ENCODE assay signal across 20 mouse cellular contexts in genomic region chr8:11539049-11539448, GRCm38 (mm10). TPM values are rescaled to one million over a fixed set of nuclear protein-coding genes. Genes with fewer than 3 reads are reported as not detected.
DNase-seq lines count a peak whose midpoint lies in the region; ATAC-seq and TF ChIP-seq lines count a peak whose summit lies in the region.
"Had no signal": no experiment of that assay in that cellular context is flagged by ENCODE, and none has a peak within 500 bp of the region (broad histone marks: within the 10 kb centered on the region; RNA-seq: fewer than 3 reads in every experiment).

No protein-coding gene starts in this region.

- no peak for TF ChIP-seq POLR2A in CH12.LX (IDR thresholded peaks at IDR 0.05; ENCODE audit: low read depth, low read length)

- DNase-seq in CH12.LX (ENCODE audit: extremely low read depth) (no peak), ES-E14 (ENCODE audit: low read depth, low spot score) (no peak)
- no peak for DNase-seq in cerebellum, postnatal 36 days
- DNase-seq: adrenal gland, adult 2 months; adrenal gland, adult 8-10 months; adrenal gland, postnatal 10 days; adrenal gland, postnatal 14 days; adrenal gland, postnatal 25 days; adrenal gland, postnatal 36 days; B cell, adult 2 months; cerebellum, adult 11 months; cerebellum, adult 11-12 months; cerebellum, adult 18-20 months; cerebellum, adult 2 months; cerebellum, adult 8-10 months had no signal

- H3K27ac ChIP-seq in CH12.LX (ENCODE audit: insufficient read depth, low read depth) (no peak overlapping the region), ES-E14 (ENCODE audit: insufficient read depth, low read depth, low read length, poor library complexity, severe bottlenecking) (no peak overlapping the region)
- no peak overlapping the region for H3K27ac ChIP-seq in heart, embryonic 12.5 days (ENCODE audit: poor library complexity, severe bottlenecking)

- in situ Hi-C loops in CH12.LX (cut with MboI; ENCODE audit: low pct_ligation_motif_present, low pct_unique_long_range_greater_than_20kb, low sequenced_read_pairs), result no loop called here
- in situ Hi-C loops in ES-E14 (cut with MboI; ENCODE audit: low sequenced_read_pairs in 2 of 2, unreplicated experiment in 2 of 2), result no loop called here

- H3K4me2 ChIP-seq in CH12.LX (ENCODE audit: insufficient read depth, low read depth, poor library complexity, severe bottlenecking), result no peak overlapping the region
- H3K4me2 ChIP-seq in heart, embryonic 12.5 days, result no peak overlapping the region

- WGBS in heart, embryonic 12.5 days, result 92% methylated on average over 4 of the region's 4 CpGs

- dilution Hi-C loops in CH12.LX (cut with MboI; ENCODE audit: extremely low pct_ligation_motif_present, extremely low pct_unique_long_range_greater_than_20kb, low sequenced_read_pairs), result no loop called here

- H3K9ac ChIP-seq in CH12.LX (ENCODE audit: insufficient read depth, low read depth) (no peak overlapping the region), ES-E14 (ENCODE audit: insufficient read depth, low read depth, low read length, poor library complexity, severe bottlenecking) (no peak overlapping the region)
- H3K9ac ChIP-seq in heart, embryonic 12.5 days, result no peak overlapping the region

- H3K79me2 ChIP-seq in CH12.LX (replicated peaks; ENCODE audit: control insufficient read depth, extremely low read depth, insufficient read depth, poor library complexity, severe bottlenecking), result no peaks in the 10 kb centered on the region; the same call in 1 of the 2 replicates

- no peak for TF ChIP-seq EP300 in CH12.LX (IDR thresholded peaks at IDR 0.05; ENCODE audit: low read length)

- H3K27me3 ChIP-seq in CH12.LX (replicated peaks), result no peaks in the 10 kb centered on the region
- no peaks in the 10 kb centered on the region for H3K27me3 ChIP-seq in heart, embryonic 12.5 days (replicated peaks)
- H3K27me3 ChIP-seq: Patski had no signal

- no peak for TF ChIP-seq CTCF in CH12.LX (conservative IDR thresholded peaks at IDR 0.05 in 1 of 2, IDR thresholded peaks at IDR 0.05 in 1 of 2; ENCODE audit: low read depth in 2 of 2, low read length in 2 of 2)

- H3K36me3 ChIP-seq in CH12.LX (replicated peaks in 1 of 2; ENCODE audit: control insufficient read depth in 1 of 2, insufficient read depth in 1 of 2, low read length in 1 of 2) (peaks cover 77 to 93% of the 10 kb centered on the region in 2 experiments), ES-E14 (ENCODE audit: control insufficient read depth, insufficient read depth, low read length, poor library complexity, severe bottlenecking) (peaks cover 24% of the 10 kb centered on the region)
- H3K36me3 ChIP-seq in heart, embryonic 12.5 days, result peaks cover 64% of the 10 kb centered on the region

- TF ChIP-seq RAD21 in CH12.LX (IDR thresholded peaks at IDR 0.05; ENCODE audit: low read depth, low read length), result no peak

- H3K9me3 ChIP-seq in CH12.LX (replicated peaks; ENCODE audit: low read length) (peaks cover 2% of the 10 kb centered on the region), ES-E14 (ENCODE audit: control insufficient read depth, insufficient read depth, low read depth, low read length) (no peaks in the 10 kb centered on the region)
- 0 out of 2 replicates have a peak, but pooled peaks cover 7% of the 10 kb centered on the region for H3K9me3 ChIP-seq in heart, embryonic 12.5 days (replicated peaks)
- H3K9me3 ChIP-seq: G1E had no signal

- H3K4me3 ChIP-seq in CH12.LX (replicated peaks in 1 of 3; ENCODE audit: low read depth in 2 of 3, low read length in 2 of 3, poor library complexity in 1 of 3), result no peak overlapping the region
- H3K4me3 ChIP-seq in ES-E14 (ENCODE audit: insufficient read depth in 1 of 2, low read depth in 1 of 2, low read length in 2 of 2, poor library complexity in 1 of 2, severe bottlenecking in 1 of 2), result no peak overlapping the region
- no peak overlapping the region for H3K4me3 ChIP-seq in heart, embryonic 12.5 days

- ATAC-seq in heart, embryonic 12.5 days (ENCODE audit: insufficient number of reproducible peaks, low FRiP score), result no peak
- ATAC-seq: activated CD4-positive, CD25-positive, alpha-beta regulatory T cell, adult 4 months; CD4-positive, CD25-positive, alpha-beta regulatory T cell, adult 4 months; Patski had no signal

- H3K4me1 ChIP-seq in CH12.LX (ENCODE audit: control insufficient read depth in 1 of 2, insufficient read depth in 2 of 2) (no peaks in the 10 kb centered on the region), ES-E14 (ENCODE audit: control insufficient read depth in 2 of 2, insufficient read depth in 2 of 2, low read length in 2 of 2, poor library complexity in 1 of 2) (peaks cover 2 to 30% of the 10 kb centered on the region in 2 experiments; a peak in 3 of 4 replicates)
- H3K4me1 ChIP-seq in heart, embryonic 12.5 days (replicated peaks), result no peaks in the 10 kb centered on the region

TF ChIP-seq in CH12.LX, 34 proteins besides CTCF, POLR2A, EP300 and RAD21:
- TF ChIP-seq MAFK (IDR thresholded peaks at IDR 0.05; ENCODE audit: insufficient replicate concordance, low read length) (0 out of 2 replicates have a peak, but pooled peaks have one; percentile 52), ZMIZ1 (IDR thresholded peaks at IDR 0.05; ENCODE audit: low read depth, low read length) (no peak)

TF ChIP-seq in ES-E14, 5 proteins besides CTCF, POLR2A, EP300 and RAD21:
- TF ChIP-seq CHD2 (IDR thresholded peaks at IDR 0.05; ENCODE audit: low read depth, low read length) (no peak), MAFK (IDR thresholded peaks at IDR 0.05; ENCODE audit: insufficient read depth, low read depth, low read length) (peak; percentile 69)

RNA-seq across cellular contexts. Expression of gene Cars2, which starts 11.5 kb away (rescaled TPM):
- total RNA-seq in CH12.LX (2012; rRNA removed), result 67.1 and 67.4 TPM in 2 replicates
- 45.6 and 48.5 TPM in 2 replicates for total RNA-seq in CH12.LX (2014; rRNA removed)
- 45.7 and 46.4 TPM in 2 replicates for polyA plus RNA-seq in CH12.LX (2012; ENCODE audit: insufficient read length, low read depth)
- 34.6 and 50.5 TPM in 2 replicates for total RNA-seq in ES-E14 (2012; rRNA removed)
- 22.6 and 28.2 TPM in 2 replicates for polyA plus RNA-seq in heart, embryonic 12.5 days (2016; fragmentation: Nextera tagmentation; extraction: Ambion mirVana)

RNA-seq across cellular contexts. Expression of gene Ing1, which starts 16.3 kb away (rescaled TPM):
- total RNA-seq in CH12.LX (2012; rRNA removed), result 25.0 and 30.9 TPM in 2 replicates
- 33.1 and 33.8 TPM in 2 replicates for total RNA-seq in CH12.LX (2014; rRNA removed)
- 47.8 and 65.3 TPM in 2 replicates for polyA plus RNA-seq in CH12.LX (2012; ENCODE audit: insufficient read length, low read depth)
- 34.7 and 37.9 TPM in 2 replicates for total RNA-seq in ES-E14 (2012; rRNA removed)
- 25.2 and 26.5 TPM in 2 replicates for polyA plus RNA-seq in heart, embryonic 12.5 days (2016; fragmentation: Nextera tagmentation; extraction: Ambion mirVana)

RNA-seq across cellular contexts. Expression of gene Naxd, which starts 41.7 kb away (rescaled TPM):
- 57.1 and 59.8 TPM in 2 replicates for total RNA-seq in CH12.LX (2012; rRNA removed)
- 39.7 and 40.4 TPM in 2 replicates for total RNA-seq in CH12.LX (2014; rRNA removed)
- 50.1 and 52.8 TPM in 2 replicates for polyA plus RNA-seq in CH12.LX (2012; ENCODE audit: insufficient read length, low read depth)
- total RNA-seq in ES-E14 (2012; rRNA removed), result 42.7 and 55.2 TPM in 2 replicates
- 68.8 and 71.0 TPM in 2 replicates for polyA plus RNA-seq in heart, embryonic 12.5 days (2016; fragmentation: Nextera tagmentation; extraction: Ambion mirVana)
